Mouse (Mus musculus) regulatory T cell (primary cell): ENCODE measurements around the gene Ripor2.

Experiments
- in situ Hi-C: fragments of 300-600 bp; cut with MboI, MseI; formaldehyde crosslinking; loops from one replicate; pipeline ENCODE4 v1.15.1; 2025; ENCODE audit warnings: high pct_unique_total_duplicates

The Ripor2 gene

DNA sequence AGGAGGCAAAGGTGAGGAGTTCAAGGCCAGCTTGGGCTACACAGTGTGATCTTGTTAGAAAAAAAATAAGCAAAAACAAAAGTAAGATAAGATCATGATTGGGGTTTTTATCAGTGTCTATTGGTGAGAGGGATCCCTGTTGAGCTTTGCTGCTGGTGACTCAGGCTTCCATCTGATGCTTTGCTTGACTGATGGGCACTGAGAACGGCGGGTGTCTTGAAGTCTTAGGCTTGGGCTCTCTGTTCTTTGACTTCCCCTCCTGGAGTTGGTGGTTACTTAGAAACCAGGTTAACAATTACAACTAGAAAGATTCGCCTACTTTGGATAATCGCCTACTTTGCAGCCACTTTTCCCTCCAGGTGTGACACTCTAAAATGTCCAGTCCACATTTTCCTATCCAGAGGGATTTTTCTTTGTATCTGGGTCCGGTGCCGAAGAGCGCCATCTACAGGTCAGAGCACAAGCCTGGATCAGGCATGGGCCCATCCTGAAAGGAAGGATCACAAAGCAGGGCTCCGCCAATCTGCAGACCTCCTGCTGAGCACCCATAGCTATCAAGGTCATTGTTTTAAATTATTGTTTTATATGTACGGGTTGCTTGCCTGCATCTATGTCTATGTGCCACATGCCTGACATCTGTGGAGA lies 34.1 kb downstream of the Ripor2 start:
- in situ Hi-C loops, result loop anchor here (5.0 to 25.0 kb wide), 3 partner anchors 94 to 1054 kb away; partner anchors contain the start of genes Hist1h1a, Hist1h1d, Hist1h2ab and Hist1h2ad

- in situ Hi-C loops, result loop anchor here (5.0 to 25.0 kb wide), 3 partner anchors 94 to 1054 kb away; partner anchors contain the start of genes Hist1h1a, Hist1h1d, Hist1h2ab and Hist1h2ad
Observed at GRCm38 (mm10) chr13:24616645-24617044, 34.7 kb downstream of the Ripor2 start.

DNA sequence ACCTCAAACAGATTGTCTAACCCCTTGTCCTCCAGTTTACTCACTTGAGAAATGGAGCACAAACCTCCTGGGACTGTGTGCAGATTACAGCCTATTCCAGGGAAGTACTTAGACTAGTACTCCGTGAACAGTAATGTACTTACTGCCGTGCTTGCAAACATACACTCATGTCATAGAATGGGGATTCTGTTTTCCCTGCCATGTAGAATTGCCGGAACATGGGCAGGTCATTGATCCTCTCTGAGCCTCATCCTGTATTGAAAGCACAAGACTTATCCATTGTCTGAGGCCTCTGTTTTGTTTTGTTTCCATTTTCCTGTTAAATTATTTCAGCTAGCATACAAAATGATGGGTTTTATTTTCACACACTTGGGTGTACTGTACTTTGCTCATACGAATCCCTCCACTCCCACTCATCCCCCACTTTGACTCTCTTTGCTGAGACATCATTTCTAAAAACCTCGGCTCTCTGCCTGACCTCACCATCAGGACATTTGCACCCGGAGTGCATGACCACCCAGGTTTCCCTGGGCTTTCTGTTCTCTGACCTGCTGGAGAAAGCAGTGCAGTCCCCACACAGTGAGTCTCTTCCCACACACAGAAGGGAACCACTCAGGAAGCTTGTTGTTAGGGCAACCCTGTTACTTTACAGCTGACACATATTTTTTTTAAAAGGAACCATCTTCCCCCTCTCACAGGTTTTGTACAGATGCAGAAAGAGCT lies 35.2 kb downstream of the Ripor2 start:
- in situ Hi-C loops, result loop anchor here (5.0 to 25.0 kb wide), 3 partner anchors 95 to 1055 kb away; partner anchors contain the start of genes Hist1h1a, Hist1h1d, Hist1h2ab and Hist1h2ad

GRCm38 (mm10) chr13:24617799-24618130 lies 35.8 kb downstream of the Ripor2 start:
- in situ Hi-C loops, result loop anchor here (5.0 to 25.0 kb wide), 3 partner anchors 95 to 1055 kb away; partner anchors contain the start of genes Hist1h1a, Hist1h1d, Hist1h2ab and Hist1h2ad

DNA sequence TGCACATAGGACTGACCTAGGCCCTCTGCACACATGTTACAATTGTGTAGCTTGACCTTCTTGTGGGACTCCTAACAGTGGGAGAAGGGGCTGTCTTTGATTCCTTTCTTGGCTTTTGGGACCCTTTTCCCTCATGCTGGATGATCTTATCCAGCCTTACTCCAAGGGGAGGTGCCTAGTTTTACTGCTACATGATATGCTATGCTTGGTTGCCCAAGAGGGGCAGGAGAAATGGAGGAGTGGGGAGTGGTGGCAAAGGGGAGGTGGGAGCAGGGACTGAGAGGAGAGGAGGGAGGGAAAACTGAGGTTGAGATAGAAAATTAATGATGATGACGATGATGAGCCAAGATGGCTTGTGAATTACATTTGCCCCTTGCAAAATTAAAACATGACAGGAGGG lies 37.7 kb downstream of the Ripor2 start:
- in situ Hi-C loops, result loop anchor here (5.0 to 25.0 kb wide), 3 partner anchors 97 to 1057 kb away; partner anchors contain the start of genes Hist1h1a, Hist1h1d, Hist1h2ab and Hist1h2ad

- in situ Hi-C loops, result loop anchor here (25.0 kb wide), 2 partner anchors 858 to 1058 kb away; partner anchors contain the start of genes Hist1h1a, Hist1h1d, Hist1h2ab and Hist1h2ad
Observed at GRCm38 (mm10) chr13:24620439-24620838, 38.5 kb downstream of the Ripor2 start.

DNA sequence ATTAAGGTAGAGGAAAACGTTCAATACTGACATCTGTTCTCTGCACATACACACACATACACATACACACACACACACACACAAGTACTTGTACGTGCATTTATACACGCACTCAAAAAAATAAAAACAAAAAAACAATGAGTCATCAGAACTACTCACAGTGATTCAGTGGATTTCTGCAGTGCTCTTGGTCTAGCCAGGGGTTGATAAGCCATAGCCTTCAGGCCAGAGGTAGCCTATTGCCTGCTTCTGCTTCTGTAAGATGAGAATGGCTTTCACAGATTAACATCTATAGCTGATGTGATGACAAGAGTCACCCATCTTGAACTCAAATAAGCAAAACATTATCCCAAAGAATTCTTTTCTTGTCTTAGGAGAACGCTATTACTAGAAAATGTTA lies 41.6 kb downstream of the Ripor2 start:
- in situ Hi-C loops, result loop anchor here (25.0 kb wide), 2 partner anchors 861 to 1061 kb away; partner anchors contain the start of genes Hist1h1a, Hist1h1d, Hist1h2ab and Hist1h2ad

GRCm38 (mm10) chr13:24625071-24625470 lies 43.1 kb downstream of the Ripor2 start:
- in situ Hi-C loops, result no loop called here

GRCm38 (mm10) chr13:24626698-24627436 lies 44.9 kb downstream of the Ripor2 start:
- in situ Hi-C loops, result no loop called here

- in situ Hi-C loops, result no loop called here
Observed at GRCm38 (mm10) chr13:24628192-24628591, 46.2 kb downstream of the Ripor2 start.

DNA sequence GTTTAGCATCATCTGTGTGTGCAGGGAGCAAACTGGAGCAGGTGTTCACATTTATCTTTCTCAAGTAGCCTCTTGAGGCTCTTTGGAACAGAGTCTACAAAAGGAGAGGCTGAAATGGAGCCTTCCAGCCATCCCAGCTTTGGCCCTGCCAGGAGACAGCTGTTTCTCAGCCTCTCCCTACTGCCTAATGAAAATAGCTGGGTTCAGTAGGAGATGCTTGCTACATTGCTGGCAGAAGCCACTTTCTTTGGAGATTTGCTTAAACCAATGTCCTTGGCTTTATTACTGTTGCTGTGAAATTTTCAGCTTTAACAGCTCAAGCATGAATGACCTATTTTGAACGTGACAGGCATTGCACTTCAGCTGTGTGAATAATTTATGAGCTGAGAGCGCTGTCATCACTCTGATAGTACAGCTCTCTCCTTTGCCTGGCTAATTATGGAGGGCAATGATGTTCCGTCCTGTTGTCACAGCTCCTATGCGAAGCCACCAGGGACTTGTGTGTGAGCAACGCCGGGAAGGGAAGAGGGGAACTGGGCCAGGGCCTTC lies 47.2 kb downstream of the Ripor2 start:
- in situ Hi-C loops, result no loop called here

DNA sequence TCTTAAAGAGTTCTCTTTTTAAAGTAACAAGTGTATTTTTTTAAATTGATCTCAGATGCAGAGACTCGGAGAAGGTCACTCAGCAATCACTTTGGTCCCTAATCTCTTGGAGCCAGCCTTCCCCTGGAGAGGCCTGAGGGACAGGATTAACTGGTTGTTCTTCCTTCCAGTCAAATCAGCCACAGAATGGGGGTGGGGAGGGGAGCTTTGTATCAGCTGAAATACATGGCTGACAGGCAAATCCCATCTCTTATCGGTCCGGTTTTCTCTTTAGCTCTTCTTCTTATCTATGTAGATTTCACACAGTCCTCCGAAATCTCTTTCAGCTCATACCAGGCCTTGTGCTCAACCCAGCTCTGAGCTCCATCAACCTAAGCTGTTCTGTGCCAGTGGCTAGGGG lies 48.4 kb downstream of the Ripor2 start:
- in situ Hi-C loops, result loop anchor here (10.0 kb wide), 1 partner anchor 1176 kb away; no protein-coding TSS in a partner anchor

DNA sequence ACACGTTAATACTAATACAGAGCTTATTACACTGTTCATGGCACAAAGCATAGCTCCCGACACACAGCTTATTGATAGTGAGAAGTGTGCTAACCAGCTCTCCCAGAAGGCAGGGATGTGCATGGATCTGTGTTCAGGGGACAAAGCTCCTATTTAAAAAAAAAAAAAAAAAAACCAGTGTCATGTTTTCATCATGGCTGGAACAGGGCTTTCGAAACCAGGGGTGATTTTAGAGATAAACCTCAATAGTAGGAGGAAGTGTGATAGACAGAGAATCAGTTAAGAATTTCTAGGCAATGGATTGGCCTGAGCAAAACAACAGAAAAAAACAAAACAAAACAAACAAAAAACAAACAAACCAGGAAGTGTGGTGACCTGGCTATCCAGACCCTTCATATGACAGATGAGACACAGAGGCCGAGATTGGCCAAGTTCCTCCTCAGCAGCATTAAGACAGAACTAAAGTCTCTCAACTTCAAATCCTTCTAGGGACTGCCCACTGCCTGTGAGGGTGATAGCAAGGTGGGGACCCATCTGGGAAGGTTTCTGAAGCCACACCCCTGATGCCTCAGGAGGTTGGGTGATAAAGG lies 51.1 kb downstream of the Ripor2 start:
- in situ Hi-C loops, result loop anchor here (10.0 kb wide), 1 partner anchor 1178 kb away; no protein-coding TSS in a partner anchor

- in situ Hi-C loops, result loop anchor here (10.0 kb wide), 1 partner anchor 1180 kb away; no protein-coding TSS in a partner anchor
Observed at GRCm38 (mm10) chr13:24634346-24635120, 52.5 kb downstream of the Ripor2 start.

DNA sequence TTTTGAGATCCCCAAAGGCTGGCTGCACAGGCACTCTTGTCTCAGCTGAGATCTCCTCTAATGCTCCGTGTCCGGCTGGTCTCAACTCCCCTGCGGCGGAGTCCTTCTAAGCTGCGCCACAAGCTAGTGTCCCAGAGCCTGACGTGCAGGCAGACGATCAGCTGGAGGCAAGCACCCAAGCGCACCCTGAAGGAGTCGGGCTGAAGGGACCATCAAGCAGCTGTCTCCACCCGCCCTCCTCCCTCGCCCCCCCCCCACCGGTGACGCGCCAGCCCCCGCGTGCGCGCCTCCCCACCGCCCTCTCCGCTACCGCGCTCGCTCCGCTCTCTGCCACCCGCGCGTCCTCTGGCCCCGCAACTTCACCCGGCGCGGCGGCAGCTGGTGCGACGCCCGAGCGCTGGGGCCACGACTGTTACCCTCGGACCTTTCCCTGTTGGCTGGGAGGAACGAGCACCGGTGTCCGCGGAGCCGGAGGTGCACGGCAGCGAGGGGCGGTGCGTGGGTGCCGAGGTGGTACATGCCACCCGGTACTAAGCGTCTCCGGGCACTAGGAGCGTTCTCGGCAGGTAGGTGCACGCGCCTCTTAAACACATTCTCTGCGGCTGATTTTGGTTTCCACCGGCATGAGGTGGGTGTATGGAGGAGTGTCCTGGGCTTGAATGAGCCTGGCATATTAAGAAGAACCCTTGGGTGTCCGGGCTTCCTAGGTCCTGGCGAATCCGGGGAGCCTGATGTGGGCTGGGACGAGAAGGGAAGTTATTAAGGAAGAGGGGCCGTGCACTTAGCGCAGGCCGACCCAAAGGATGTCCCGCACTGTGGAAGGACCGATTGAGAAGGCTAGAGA lies 56.6 kb downstream of the Ripor2 start:
- in situ Hi-C loops, result loop anchor here (10.0 kb wide), 1 partner anchor 1184 kb away; no protein-coding TSS in a partner anchor

DNA sequence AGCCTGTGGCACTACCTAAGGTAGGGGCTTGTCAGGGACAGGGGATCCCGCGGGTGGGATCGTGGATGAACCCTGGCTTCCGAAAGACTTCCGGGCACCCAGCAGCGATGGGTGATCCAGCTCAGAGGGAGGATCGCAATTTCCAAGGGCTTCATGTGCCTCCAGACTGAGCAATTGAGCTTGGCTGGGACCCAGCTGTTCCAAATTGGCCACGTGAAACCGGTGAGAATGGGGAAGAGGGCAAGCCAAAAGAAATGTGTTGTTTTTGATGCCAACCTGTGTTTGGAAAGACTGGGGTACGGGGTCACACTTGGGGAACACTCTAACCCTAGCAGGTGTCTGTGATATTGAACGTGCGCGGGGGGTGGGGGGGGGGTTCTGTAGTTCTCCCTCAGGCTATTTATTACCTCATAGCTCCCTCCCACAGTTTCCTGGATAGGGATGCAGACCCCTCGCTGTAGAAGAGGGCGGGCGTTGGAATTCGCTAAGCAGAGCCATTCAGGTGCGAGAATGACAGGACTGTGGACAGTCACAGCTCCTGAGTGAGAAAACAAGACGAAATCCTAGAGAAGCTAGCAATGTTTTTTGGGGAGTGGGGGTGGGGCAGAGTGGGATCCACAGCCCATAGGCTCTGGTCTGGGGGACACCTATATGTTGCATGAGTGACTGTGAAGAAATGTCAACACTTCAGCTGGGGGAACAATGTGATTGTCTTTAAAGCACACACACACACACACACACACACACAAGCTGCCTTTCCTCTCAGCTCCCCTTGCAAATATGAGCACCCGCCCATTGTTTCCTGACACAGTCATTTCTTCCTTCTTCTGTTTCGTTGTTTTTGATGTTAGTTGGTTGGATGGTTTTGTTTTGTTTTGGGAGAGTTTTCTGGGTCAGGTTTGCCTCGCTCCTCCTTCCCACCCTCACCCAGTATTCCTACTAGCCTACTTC lies 57.5 kb downstream of the Ripor2 start:
- in situ Hi-C loops, result loop anchor here (10.0 kb wide), 1 partner anchor 1185 kb away; no protein-coding TSS in a partner anchor

- in situ Hi-C loops, result no loop called here
Observed at GRCm38 (mm10) chr13:24640166-24640560, 58.2 kb downstream of the Ripor2 start.
